Mouse (Mus musculus): ENCODE data around the gene Tas2r115.
"Not testable (repeated sequence)": the region's sequence is repeated elsewhere in the genome, so short reads cannot be mapped to it uniquely, and the experiment has no call there.

Tas2r115 gene

DNA sequence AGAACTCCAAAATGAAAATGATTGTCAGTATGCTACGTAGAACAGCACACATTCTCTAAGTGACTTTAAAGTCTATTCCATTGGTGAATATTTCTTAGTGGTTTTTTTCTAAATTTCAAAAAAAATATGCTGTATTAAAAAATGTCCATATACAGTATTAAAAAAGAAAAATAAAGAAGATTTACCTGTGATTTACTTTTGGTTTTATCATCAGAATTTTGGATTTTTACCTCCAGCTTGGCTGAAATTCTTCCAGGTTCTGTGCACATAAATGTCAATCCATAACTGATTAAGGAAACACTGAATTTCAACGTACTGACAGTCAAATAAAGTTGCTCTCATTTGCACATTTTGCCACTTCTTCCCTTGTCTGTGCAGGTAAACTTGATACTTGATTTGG, at the start of gene Tas2r115:
TSS of gene Tas2r115 (minus strand) at position 101 of the 400 bp plus-strand sequence.
- no peak for DNase-seq

DNA sequence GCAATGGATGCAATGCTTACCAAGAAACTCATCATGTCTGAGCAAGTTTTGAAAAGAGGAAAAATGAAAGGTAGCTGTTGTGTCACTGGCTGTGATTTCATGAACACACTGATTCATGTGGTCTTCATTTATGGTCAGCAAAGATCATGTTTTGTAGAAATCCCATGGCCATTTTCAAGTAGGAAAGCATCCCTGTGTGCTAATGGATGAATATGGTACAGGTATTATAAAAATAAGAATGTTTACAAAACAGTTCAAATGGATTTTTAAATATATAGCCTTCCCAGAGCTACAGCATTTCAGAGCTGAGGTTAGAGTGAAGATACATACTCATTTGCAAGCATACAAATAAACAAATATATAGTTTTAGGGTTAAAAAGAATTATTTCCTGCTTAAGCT, 40.2 kb upstream of the Tas2r115 start, which contains the start of gene Tas2r136:
TSS of gene Tas2r136 (minus strand) at position 101 of the 400 bp plus-strand sequence.
- DNase-seq, result no peak

DNA sequence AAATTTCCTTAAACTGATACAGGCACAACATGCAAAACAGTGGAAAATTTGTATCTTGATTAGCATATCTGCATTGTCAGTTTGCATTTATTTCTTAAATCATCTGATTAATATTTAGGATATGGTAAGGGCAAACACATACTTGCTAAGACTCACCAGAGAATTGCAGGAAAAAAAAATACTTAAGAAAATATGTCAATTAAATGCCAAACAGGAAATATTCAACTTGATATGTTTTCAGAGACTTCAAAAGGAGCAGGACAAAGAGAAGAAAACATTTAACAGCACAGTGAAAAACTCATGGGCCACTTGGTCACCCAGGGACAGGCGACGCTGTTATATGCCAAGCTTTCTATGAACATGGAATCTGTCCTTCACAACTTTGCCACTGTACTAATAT, 24.0 kb upstream of the Tas2r115 start, which contains the start of gene Tas2r102:
TSS of gene Tas2r102 (plus strand) at position 301 of the 400 bp plus-strand sequence.
- no peak for DNase-seq

- no peak for DNase-seq
These were observed 16.6 kb upstream of the Tas2r115 start, which contains the start of gene Tas2r124 for GRCm38 (mm10) chr6:132754430-132754829. TSS of gene Tas2r124 (plus strand) at chr6:132754730.

DNA sequence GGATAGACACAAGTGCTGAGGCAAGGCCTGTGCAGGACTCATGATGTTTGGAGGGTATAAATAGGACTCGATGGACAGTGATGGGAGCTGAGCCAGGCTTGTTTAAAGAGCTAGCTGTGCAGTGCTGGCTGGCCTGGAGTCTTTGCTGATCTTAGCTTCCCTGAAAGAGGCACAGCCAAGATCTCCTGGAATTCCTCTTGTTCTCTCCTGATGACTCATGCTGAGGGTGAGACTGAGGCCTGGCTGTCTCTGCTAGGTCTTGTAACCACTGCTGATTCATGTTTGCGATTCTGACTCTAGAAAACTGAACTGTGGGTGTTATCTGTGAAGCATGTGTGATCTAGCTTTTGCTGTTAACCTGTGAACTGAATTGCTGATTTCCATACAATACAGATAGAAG, 12.4 kb upstream of the Tas2r115 start:
- DNase-seq, result no peak

GRCm38 (mm10) chr6:132711828-132712227, 26.0 kb downstream of the Tas2r115 start, which contains the start of gene Tas2r122:
TSS of gene Tas2r122 (minus strand) at chr6:132711928.
- no peak for DNase-seq

DNA sequence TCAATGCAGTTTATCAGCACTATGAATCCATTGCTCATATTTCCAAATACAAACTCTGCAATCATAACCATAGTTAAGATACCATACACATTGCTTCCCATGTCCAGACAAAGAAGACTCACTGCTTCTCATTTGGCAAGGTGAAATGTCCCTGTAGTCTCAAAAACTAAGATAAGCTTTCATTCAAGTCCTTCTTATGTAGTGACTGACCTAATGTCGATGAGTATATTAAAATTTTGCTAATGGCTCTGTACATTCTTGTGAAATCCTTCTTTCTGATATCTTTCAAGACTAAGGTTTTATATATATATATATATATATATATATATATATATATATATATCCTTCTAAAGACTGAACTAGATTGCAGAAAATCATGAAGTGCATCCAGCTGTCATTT, 36.9 kb downstream of the Tas2r115 start, which contains the start of gene Tas2r121:
TSS of gene Tas2r121 (minus strand) at position 101 of the 400 bp plus-strand sequence.
- no peak for DNase-seq

DNA sequence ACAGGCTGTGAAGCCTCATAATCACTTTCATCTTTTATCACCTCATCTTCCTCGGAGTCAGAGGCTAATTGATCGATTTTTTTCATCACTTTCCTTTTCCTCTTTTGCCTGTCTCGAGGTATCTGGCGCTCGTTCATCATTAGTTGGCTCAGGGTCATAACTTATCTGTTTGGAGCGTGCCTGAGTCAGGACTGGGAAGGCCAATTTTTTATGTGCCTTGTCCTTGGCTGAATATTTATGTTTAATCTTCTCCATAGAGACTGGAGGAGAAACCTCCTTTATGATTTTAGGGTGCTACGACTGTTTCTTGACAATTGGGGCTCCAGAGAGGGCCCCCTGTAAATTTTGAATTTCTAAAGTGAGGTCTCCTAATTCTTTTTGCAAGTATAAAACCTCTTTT, 46.2 kb downstream of the Tas2r115 start:
- not testable (repeated sequence) for DNase-seq
